Mouse (Mus musculus) heart, embryonic 11.5 days (tissue): ENCODE data around the gene Wbp2. TPM values are rescaled to one million over a fixed set of nuclear protein-coding genes. Genes with fewer than 3 reads are reported as not detected.

Experiments
- ATAC-seq: fragments of 200-750 bp; cut with Nextera tagmentation; replicated peaks from 2 replicates; pipeline ENCODE4 v1.8.0; 2017; ENCODE audit warnings: moderate library complexity; ENCODE audit not compliant: insufficient number of reproducible peaks, low FRiP score, low TSS enrichment
- H3K27ac ChIP-seq: fragments of 300-500 bp; sonication (generic); 2 replicates; pipeline ENCODE4 v1.5.1; 2014; ENCODE audit warnings: mild to moderate bottlenecking, low read depth, low read length
- H3K27me3 ChIP-seq: fragments of 300-500 bp; sonication (generic); 2 replicates; pipeline ENCODE4 v1.6.1; 2014; ENCODE audit warnings: mild to moderate bottlenecking, low read length, mixed read lengths; ENCODE audit not compliant: control insufficient read depth, insufficient read depth
- H3K36me3 ChIP-seq: fragments of 300-500 bp; sonication (generic); 2 replicates; pipeline ENCODE4 v1.6.1; 2014; ENCODE audit warnings: mild to moderate bottlenecking, low read length, moderate library complexity, mixed read lengths; ENCODE audit not compliant: control insufficient read depth, insufficient read depth
- H3K4me1 ChIP-seq: fragments of 300-500 bp; sonication (generic); 2 replicates; pipeline ENCODE4 v1.6.1; 2014; ENCODE audit warnings: low read length; ENCODE audit not compliant: control insufficient read depth, insufficient read depth
- H3K4me2 ChIP-seq: fragments of 300-500 bp; sonication (generic); 2 replicates; pipeline ENCODE4 v1.6.1; 2014; ENCODE audit warnings: mild to moderate bottlenecking, moderate library complexity
- H3K4me3 ChIP-seq: fragments of 300-500 bp; sonication (generic); 2 replicates; pipeline ENCODE4 v1.5.1; 2014; ENCODE audit warnings: low read depth, low read length
- H3K9ac ChIP-seq: fragments of 300-500 bp; sonication (generic); 2 replicates; pipeline ENCODE4 v1.6.1; 2014; ENCODE audit warnings: mild to moderate bottlenecking, low read depth, low read length, moderate library complexity
- H3K9me3 ChIP-seq: fragments of 300-500 bp; sonication (generic); replicated peaks from 2 replicates; pipeline ENCODE4 v1.6.1; 2016; ENCODE audit warnings: low read length; ENCODE audit not compliant: control insufficient read depth
- WGBS: fragments of 180-500 bp; shearing (Covaris S2); extraction: QIAGEN DNeasy Blood & Tissue Kit; methylation state at CpG from one replicate; pipeline ENCODE4 v1.1.7; 2014; ENCODE audit not compliant: insufficient replicate concordance; 5-methylcytosine and 5-hydroxymethylcytosine counted together
- polyA plus RNA-seq: library from polyadenylated mRNA; unstranded; fragments of >200 nt; fragmentation: Nextera tagmentation; extraction: Ambion mirVana; gene quantifications from 2 replicates; pipeline ENCODE4 v1.2.1, GENCODE M21; 2014

Wbp2 gene
- polyA plus RNA-seq, 1 experiment from 2014 or later = 129 TPM

DNA sequence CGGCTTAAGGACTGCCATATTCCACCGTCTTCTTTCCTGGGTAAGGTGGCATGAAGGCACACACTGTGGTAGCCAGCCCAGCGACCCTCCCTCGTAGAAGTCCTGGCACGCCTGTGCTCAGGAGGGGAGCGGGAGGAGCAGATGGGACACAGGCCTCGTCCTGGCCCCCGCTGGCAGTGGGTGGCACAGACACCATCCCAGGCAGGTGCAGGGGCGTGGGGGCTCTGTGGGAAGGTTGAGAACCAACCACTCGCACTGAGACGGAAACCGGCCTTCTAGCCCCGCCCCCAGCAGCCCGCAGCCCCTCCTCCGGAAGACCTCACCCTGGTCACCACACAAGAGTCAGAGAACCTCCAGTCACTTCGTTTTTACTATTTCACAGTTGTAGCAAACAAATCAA is 8.6 kb downstream of the Wbp2 start:
- H3K4me1 ChIP-seq = peaks cover 36% of the 10 kb centered on the region
- no peaks in the 10 kb centered on the region for H3K27me3 ChIP-seq
- H3K4me2 ChIP-seq = peak overlapping the region; percentile 67
- H3K4me3 ChIP-seq = peak overlapping the region; percentile 16
- H3K9me3 ChIP-seq = no peaks in the 10 kb centered on the region
- no peak for ATAC-seq
- peaks cover 23% of the 10 kb centered on the region for H3K36me3 ChIP-seq
- 22% methylated on average over 16 of the region's 16 CpGs for WGBS
- peak overlapping the region; percentile 39; the same call in 1 of the 2 replicates for H3K9ac ChIP-seq
- H3K27ac ChIP-seq = peak overlapping the region; percentile 85

DNA sequence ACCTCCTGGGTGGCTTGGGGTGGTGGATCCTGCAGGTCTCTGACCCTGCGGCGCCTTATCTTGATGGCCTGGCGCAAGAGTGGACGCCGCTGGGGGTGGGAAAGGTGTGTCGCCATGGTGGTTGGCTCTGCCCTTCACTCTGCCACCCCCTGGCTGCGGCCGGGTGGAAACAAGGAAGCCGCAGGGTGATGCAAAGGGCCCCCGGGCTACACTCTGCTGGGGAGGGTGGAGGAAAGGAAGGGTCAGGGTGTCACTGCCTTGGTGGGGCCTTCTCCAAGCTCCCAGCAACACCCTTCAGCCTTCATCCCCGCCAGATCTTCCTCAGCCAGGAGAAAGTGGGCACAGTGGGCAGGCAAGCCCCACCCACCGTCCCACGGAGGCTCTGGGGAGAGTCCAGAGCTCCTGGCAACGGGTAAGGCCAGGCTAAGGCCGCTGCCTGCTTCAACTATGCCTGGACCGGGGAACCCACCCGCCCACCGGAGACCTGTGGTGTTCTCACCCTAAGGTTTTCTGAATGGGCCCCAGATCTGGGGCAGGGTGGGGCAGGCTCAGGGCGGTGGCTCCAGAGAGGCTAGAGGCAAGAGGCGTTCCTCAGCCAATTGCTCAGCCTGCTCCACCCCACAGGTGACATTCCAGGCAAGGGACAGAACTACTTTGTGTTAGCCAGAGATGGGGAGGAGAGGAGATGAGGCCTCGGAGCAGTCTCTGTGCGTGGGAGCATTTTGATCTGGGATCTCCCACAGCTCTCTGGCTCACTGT is 9.2 kb downstream of the Wbp2 start, which contains the start of gene Unc13d:
Gene Unc13d (minus strand): TSS at position 516 of the 759 bp plus-strand sequence.
- H3K4me1 ChIP-seq = peaks cover 36% of the 10 kb centered on the region

DNA sequence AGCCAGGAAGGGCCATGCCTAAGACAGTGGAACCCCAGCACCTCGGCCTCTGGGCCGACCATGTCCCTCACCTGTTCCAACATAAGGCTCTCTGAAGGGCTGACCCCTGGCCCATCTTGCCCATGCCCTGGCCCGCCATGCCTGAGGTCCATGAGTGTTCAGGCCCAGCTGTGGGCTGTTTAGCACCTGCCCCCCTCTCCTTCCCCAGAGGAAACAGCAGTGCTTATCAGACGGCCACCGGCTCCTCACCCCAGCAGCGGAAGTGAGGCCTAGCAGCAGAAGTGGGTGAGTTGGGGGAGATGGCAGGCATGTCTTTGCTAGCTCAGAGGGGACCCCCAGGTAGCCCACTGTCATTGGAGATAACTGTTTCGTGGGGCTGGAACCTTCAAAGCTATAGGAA is 10.0 kb downstream of the Wbp2 start:
- Histone ChIP-seq H3K4me2 (peak overlapping the region; percentile 67), H3K4me3 (peak overlapping the region; percentile 3; the same call in 1 of the 2 replicates), H3K9ac (peak overlapping the region; percentile 65), H3K9me3 (no peaks in the 10 kb centered on the region), H3K36me3 (peaks cover 14% of the 10 kb centered on the region), H3K27ac (peak overlapping the region; percentile 85), H3K27me3 (no peaks in the 10 kb centered on the region), H3K4me1 (peaks cover 36% of the 10 kb centered on the region)
- WGBS = 42% methylated on average over 7 of the region's 7 CpGs
- 0 out of 2 replicates have a peak, but pooled peaks have one; percentile 19 for ATAC-seq

More for the DNA sequence above, 9.2 kb downstream of the Wbp2 start, which contains the start of gene Unc13d:
- Histone ChIP-seq H3K9ac (peak within 1 kb of the TSS; percentile 65), H3K4me2 (peak within 1 kb of the TSS; percentile 67), H3K27me3 (no peaks in the 10 kb centered on the region), H3K36me3 (peaks cover 20% of the 10 kb centered on the region), H3K9me3 (no peaks in the 10 kb centered on the region), H3K4me3 (peak within 1 kb of the TSS; percentile 16), H3K27ac (peak within 1 kb of the TSS; percentile 85)
- 64% methylated on average over 22 of the region's 22 CpGs for WGBS
- peak; percentile 58; the same call in 1 of the 2 replicates for ATAC-seq

DNA sequence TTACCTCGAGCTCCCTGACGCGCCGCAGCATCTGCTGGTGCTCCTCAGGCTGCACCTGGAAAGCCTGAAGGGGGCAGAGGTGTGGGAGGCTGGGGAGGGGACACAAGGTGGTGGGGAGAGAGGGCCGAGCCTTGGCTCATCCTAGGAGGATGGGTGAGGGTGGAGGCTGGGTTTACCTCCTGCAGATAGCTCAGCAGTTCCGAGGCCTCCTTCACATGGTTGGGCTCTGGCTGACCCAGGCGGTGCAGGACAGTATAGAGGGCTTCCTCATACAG is 10.6 kb downstream of the Wbp2 start:
- peak overlapping the region; percentile 67 for H3K4me2 ChIP-seq
- no peaks in the 10 kb centered on the region for H3K9me3 ChIP-seq
- H3K4me3 ChIP-seq = peak overlapping the region; percentile 3; the same call in 1 of the 2 replicates
- H3K27ac ChIP-seq = peak overlapping the region; percentile 30; the same call in 1 of the 2 replicates
- no peaks in the 10 kb centered on the region for H3K27me3 ChIP-seq
- H3K36me3 ChIP-seq = peaks cover 14% of the 10 kb centered on the region
- no peak for ATAC-seq
- H3K4me1 ChIP-seq = peaks cover 36% of the 10 kb centered on the region
- 43% methylated on average over 7 of the region's 7 CpGs for WGBS
- H3K9ac ChIP-seq = 0 out of 2 replicates have a peak overlapping the region, but pooled peaks have one; percentile 44

DNA sequence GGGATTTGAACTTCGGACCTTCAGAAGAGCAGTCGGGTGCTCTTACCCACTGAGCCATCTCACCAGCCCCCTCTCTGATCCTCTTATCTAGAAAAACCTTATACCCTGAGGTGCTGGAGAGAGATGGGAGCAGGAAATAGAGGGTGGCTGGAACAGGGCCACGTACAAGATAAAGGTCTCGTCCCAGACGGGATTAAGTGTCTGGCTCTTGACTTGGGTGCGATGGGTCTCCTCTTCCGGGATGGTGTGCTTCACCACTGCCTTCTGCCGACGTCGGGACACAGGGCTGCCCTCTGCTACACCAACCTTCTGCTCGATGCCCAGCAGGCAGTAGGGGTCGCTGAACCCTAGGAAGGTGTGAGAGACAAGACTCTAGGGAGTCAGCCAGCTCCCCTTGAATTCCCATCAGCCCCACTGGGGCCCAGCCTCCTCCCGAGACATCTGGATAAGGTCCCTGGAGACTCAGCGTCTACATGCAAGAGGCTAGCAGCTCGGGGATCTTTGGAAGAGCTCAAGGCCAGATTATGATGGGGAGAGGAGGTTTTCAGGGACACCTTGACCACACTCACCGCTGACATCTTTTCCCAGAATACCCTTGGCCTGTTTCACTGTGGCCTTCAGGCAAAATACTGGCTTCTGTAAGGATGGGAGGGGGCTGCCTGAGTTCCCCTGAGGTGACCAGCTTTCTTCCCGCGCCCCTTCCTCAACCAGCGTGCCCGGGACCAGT is 11.1 kb downstream of the Wbp2 start:
- WGBS = 37% methylated on average over 20 of the region's 20 CpGs
- Histone ChIP-seq H3K27me3 (no peaks in the 10 kb centered on the region), H3K4me1 (peaks cover 36% of the 10 kb centered on the region), H3K9me3 (no peaks in the 10 kb centered on the region), H3K36me3 (peaks cover 11% of the 10 kb centered on the region), H3K4me2 (peak overlapping the region; percentile 67), H3K9ac (0 out of 2 replicates have a peak overlapping the region, but pooled peaks have one; percentile 44), H3K27ac (no peak overlapping the region), H3K4me3 (no peak overlapping the region)
- ATAC-seq = no peak

DNA sequence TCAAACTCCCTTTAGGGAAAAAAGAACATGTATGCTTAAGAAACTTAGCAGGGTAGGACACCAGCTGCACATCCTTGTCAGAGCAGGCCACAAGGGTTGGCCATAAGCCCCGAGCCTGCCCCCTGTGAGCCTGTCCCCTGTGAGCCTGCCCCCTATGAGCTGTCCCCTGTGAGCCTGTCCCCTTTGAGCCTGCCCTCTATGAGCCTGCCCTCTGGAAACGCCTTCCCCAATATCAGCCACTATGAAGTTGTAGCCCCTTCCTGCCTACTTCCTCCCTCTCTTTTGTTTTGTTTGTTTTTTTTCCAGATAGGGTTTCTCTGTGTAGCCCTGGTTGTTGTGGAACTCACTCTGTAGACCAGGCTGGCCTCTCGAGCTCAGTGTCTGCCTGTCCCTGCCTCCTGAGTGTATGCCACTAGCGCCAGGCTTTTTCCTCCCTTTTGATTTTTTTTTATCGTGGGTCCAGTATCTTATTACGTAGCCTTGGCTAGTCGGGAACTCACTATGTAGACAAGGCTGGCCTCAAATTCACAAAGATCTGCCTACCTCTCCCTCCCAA is 12.3 kb downstream of the Wbp2 start:
- Histone ChIP-seq H3K4me1 (peaks cover 36% of the 10 kb centered on the region), H3K27ac (no peak overlapping the region; the same call in 1 of the 2 replicates), H3K9ac (no peak overlapping the region), H3K4me2 (peak overlapping the region; percentile 6; the same call in 1 of the 2 replicates), H3K4me3 (no peak overlapping the region), H3K9me3 (no peaks in the 10 kb centered on the region), H3K36me3 (peaks cover 3% of the 10 kb centered on the region; the same call in 1 of the 2 replicates), H3K27me3 (no peaks in the 10 kb centered on the region)
- no peak; the same call in 1 of the 2 replicates for ATAC-seq
- 46% methylated on average over 7 of the region's 7 CpGs for WGBS

DNA sequence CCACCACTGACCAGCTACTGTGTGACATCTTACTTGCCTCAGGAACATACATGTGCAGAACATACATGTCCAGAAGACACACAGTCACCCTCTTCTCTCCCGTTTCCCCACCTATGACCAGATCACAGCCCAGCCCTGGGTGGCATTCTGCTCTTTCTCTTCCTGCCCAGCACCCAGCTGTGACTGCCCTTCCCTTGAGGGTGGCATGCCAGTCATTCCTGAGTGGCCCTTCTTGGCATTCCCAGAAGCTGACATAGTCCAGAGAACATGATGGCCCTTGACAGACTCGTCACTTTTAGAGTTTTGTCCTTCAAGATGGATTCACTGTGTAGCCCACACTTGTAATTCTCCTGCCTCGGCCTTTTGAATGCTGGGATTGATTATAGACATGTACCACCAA is 14.2 kb downstream of the Wbp2 start:
- H3K9me3 ChIP-seq = no peaks in the 10 kb centered on the region
- no peak overlapping the region for H3K4me3 ChIP-seq
- H3K36me3 ChIP-seq = no peaks in the 10 kb centered on the region
- H3K27ac ChIP-seq = no peak overlapping the region
- ATAC-seq = no peak
- WGBS = 65% methylated on average over 3 of the region's 3 CpGs
- H3K9ac ChIP-seq = no peak overlapping the region
- no peak overlapping the region for H3K4me2 ChIP-seq
- H3K4me1 ChIP-seq = peaks cover 19% of the 10 kb centered on the region
- no peaks in the 10 kb centered on the region for H3K27me3 ChIP-seq

DNA sequence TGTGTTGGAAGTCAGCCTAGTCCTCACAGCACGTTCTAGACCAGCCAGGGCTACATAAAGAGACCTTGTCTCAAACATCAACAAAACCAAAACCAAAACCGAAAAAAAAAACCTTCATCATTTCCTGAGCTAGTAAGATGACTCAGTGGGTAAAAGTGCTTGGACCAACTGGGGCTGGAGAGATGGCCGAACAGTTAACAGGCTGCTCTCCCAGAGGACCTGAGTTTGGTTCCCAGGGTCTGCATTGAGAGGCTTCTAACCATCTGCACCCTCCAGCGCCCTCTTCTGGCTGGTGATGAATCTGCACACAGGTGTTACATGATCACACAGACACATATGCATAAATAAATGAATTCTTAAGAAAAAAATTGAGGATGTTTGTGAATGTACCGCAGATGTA is 15.3 kb downstream of the Wbp2 start:
- no peak for ATAC-seq
- WGBS = 63% methylated on average over 5 of the region's 5 CpGs

More for the DNA sequence above, 15.3 kb downstream of the Wbp2 start:
- no peaks in the 10 kb centered on the region for H3K36me3 ChIP-seq
- H3K4me2 ChIP-seq = no peak overlapping the region
- H3K9me3 ChIP-seq = no peaks in the 10 kb centered on the region
- H3K9ac ChIP-seq = no peak overlapping the region
- H3K27me3 ChIP-seq = no peaks in the 10 kb centered on the region
- peaks cover 8% of the 10 kb centered on the region for H3K4me1 ChIP-seq
- no peak overlapping the region for H3K4me3 ChIP-seq
- H3K27ac ChIP-seq = no peak overlapping the region
